Mouse (Mus musculus): ENCODE measurements around the gene Mrps18a. TPM values are rescaled to one million over a fixed set of nuclear protein-coding genes. Genes with fewer than 3 reads are reported as not detected.

Mrps18a gene
- polyA plus RNA-seq, 1 experiment: 71.7 TPM

DNA sequence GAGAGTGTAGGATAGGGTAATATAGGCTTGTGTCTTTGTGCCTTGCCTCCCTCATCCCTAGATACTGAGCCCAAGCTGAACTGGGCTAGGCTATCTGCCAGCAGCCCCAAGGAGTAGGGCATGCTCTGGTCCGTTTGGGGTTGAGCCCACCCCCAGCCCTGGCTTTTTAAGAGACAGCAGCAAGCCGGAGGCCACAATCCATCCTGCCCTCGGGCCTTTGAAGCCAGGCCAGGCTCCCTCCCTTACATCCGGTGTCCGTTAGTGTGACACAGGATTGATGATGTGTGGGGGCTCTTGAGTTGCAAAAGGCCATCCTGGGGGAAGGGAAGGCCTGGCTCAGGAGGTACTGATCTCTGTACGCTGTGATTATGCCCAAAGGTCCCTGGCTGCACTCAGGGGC is 15.8 kb downstream of the Mrps18a start:
- Histone ChIP-seq H3K9ac (ENCODE audit: low read depth, poor library complexity, severe bottlenecking) (no peak overlapping the region), H3K27ac (ENCODE audit: insufficient read depth, low read length) (no peak overlapping the region), H3K36me3 (ENCODE audit: control insufficient read depth, insufficient read depth, low read length, poor library complexity, severe bottlenecking) (peaks cover 25% of the 10 kb centered on the region), H3K9me3 (replicated peaks; ENCODE audit: control insufficient read depth, insufficient read depth, low read length, poor library complexity, severe bottlenecking) (no peaks in the 10 kb centered on the region), H3K27me3 (ENCODE audit: control insufficient read depth, insufficient read depth, low read length, poor library complexity, severe bottlenecking) (no peaks in the 10 kb centered on the region), H3K4me1 (ENCODE audit: control insufficient read depth, insufficient read depth, low read length) (peaks cover 2% of the 10 kb centered on the region), H3K4me3 (ENCODE audit: low read depth, low read length) (no peak overlapping the region)
- no peak for TF ChIP-seq POLR2A (IDR thresholded peaks at IDR 0.05; ENCODE audit: insufficient read depth, low read length)
- no peak for TF ChIP-seq EP300 (IDR thresholded peaks at IDR 0.05; ENCODE audit: insufficient read depth, low read depth, low read length)
- TF ChIP-seq CTCF (IDR thresholded peaks at IDR 0.05; ENCODE audit: low read depth, low read length): no peak

DNA sequence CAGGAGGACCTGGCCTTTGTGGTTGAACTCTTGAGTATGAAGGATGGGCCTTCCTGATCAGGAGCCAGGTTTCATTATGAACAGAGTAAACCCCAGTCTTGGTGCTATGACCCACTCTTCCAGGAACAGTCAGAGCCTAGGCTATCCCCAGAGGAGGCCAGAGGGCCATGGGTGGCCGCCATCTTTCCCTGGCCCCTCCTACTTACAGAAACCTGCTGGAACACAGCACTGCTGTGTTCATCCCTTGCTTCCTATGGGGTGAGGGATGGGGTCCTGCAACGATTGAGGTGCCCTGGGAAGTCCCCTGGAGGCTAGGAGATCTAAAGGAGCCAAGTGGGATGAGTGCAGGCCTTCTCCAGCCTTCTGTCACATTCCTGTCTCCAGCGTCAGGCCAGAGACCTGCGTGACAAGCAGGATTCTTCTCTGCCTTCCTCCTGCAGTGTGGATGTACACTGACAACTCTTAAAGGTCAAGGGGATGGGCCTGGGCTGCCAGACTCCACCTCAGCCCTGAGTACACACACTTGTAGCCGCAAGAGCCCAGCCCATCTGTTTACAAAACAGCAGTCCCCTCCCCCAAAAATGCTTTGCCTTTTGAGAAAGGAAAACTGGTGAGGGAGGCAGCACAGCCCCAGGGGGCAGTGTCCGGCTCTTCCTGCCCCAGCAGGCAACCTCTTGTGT is 17.2 kb downstream of the Mrps18a start:
- H3K9me3 ChIP-seq (replicated peaks; ENCODE audit: control insufficient read depth, insufficient read depth, low read length, poor library complexity, severe bottlenecking): no peaks in the 10 kb centered on the region
- H3K4me1 ChIP-seq (ENCODE audit: control insufficient read depth, insufficient read depth, low read length): peaks cover 2% of the 10 kb centered on the region
- no peak overlapping the region for H3K4me3 ChIP-seq (ENCODE audit: low read depth, low read length)
- TF ChIP-seq CTCF (IDR thresholded peaks at IDR 0.05; ENCODE audit: low read depth, low read length) (no peak), POLR2A (IDR thresholded peaks at IDR 0.05; ENCODE audit: insufficient read depth, low read length) (no peak), EP300 (IDR thresholded peaks at IDR 0.05; ENCODE audit: insufficient read depth, low read depth, low read length) (no peak)
- H3K27me3 ChIP-seq (ENCODE audit: control insufficient read depth, insufficient read depth, low read length, poor library complexity, severe bottlenecking): no peaks in the 10 kb centered on the region
- peaks cover 19% of the 10 kb centered on the region for H3K36me3 ChIP-seq (ENCODE audit: control insufficient read depth, insufficient read depth, low read length, poor library complexity, severe bottlenecking)
- H3K27ac ChIP-seq (ENCODE audit: insufficient read depth, low read length): no peak overlapping the region
- H3K9ac ChIP-seq (ENCODE audit: low read depth, poor library complexity, severe bottlenecking): no peak overlapping the region

DNA sequence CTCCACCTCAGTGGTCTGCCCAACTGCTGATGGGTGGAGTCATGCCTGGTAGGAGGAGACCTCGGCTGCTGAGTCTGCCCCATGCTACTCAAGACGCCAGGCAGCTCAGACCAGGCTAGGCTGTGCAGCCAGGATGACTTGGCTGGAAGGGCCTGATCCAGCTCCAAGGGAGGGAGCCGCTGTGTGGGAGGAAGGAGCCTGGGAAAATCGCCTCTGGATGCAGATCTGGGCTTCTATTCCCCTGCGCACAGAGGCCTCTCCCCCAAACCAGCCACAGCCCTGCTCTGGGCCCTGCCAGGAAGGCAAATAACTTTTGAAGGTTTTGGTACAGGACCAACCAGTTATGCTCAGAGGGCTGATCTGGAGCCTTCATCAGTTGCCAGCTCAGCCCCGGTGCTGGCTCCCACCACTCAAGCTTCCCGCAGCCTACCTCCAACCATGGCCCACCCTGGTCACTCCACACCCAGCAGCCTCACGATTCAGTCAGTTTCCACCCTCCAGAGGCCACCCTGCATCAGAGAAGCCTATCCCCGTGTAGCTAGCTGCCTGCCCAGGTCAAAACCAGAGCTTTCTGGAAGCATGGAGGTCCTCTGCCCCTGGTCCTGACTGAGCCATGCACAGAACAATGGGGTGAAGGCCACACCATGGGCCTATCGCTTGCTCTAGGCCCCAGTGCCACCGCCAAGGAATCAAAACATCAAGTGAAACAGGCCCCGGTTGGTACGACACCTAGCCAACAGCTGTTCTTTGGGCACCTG is 19.1 kb downstream of the Mrps18a start:
- H3K27me3 ChIP-seq (ENCODE audit: control insufficient read depth, insufficient read depth, low read length, poor library complexity, severe bottlenecking): no peaks in the 10 kb centered on the region
- no peak for TF ChIP-seq EP300 (IDR thresholded peaks at IDR 0.05; ENCODE audit: insufficient read depth, low read depth, low read length)
- H3K4me3 ChIP-seq (ENCODE audit: low read depth, low read length): no peak overlapping the region
- no peak overlapping the region for H3K27ac ChIP-seq (ENCODE audit: insufficient read depth, low read length)
- peaks cover 7% of the 10 kb centered on the region for H3K36me3 ChIP-seq (ENCODE audit: control insufficient read depth, insufficient read depth, low read length, poor library complexity, severe bottlenecking)
- H3K9ac ChIP-seq (ENCODE audit: low read depth, poor library complexity, severe bottlenecking): no peak overlapping the region
- peaks cover 2% of the 10 kb centered on the region for H3K4me1 ChIP-seq (ENCODE audit: control insufficient read depth, insufficient read depth, low read length)
- no peaks in the 10 kb centered on the region for H3K9me3 ChIP-seq (replicated peaks; ENCODE audit: control insufficient read depth, insufficient read depth, low read length, poor library complexity, severe bottlenecking)

DNA sequence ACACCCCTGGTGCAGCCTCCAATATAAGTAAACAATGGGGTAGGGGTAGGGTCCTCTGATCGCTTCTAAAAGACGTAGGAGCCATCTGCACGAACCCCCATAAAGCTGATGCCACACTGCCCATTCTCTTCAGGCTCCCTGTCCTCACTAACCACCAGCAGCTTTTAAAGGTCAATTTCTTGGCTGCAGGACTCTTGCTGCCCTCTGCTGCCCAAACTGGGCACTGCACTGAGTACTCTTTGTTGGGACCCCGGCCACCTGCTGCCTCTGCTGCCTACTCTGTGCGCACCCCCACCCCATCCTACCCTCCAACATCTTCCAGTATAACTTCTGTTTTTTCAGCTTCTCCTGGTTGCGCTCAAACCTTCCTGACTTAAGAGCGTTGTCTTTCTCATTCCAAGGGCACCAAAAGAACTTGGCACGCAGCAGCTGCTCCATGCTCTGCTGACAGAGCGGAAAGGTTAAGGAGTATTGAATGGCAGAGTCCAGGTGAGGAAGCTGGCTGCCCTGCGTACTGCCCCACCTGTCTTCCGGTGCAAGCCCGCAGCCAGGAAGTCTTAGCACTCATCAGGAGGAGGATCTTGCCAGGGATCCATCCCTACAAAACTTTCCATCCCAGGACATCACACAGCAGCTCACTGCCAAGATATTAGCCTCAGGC is 21.4 kb downstream of the Mrps18a start:
- Histone ChIP-seq H3K9me3 (replicated peaks; ENCODE audit: control insufficient read depth, insufficient read depth, low read length, poor library complexity, severe bottlenecking) (no peaks in the 10 kb centered on the region), H3K4me1 (ENCODE audit: control insufficient read depth, insufficient read depth, low read length) (peaks cover 2% of the 10 kb centered on the region), H3K27me3 (ENCODE audit: control insufficient read depth, insufficient read depth, low read length, poor library complexity, severe bottlenecking) (no peaks in the 10 kb centered on the region), H3K36me3 (ENCODE audit: control insufficient read depth, insufficient read depth, low read length, poor library complexity, severe bottlenecking) (no peaks in the 10 kb centered on the region), H3K4me3 (ENCODE audit: low read depth, low read length) (no peak overlapping the region), H3K27ac (ENCODE audit: insufficient read depth, low read length) (no peak overlapping the region), H3K9ac (ENCODE audit: low read depth, poor library complexity, severe bottlenecking) (no peak overlapping the region)
- TF ChIP-seq POLR2A (IDR thresholded peaks at IDR 0.05; ENCODE audit: insufficient read depth, low read length): no peak
- peak; percentile 91 for TF ChIP-seq CTCF (IDR thresholded peaks at IDR 0.05; ENCODE audit: low read depth, low read length)

DNA sequence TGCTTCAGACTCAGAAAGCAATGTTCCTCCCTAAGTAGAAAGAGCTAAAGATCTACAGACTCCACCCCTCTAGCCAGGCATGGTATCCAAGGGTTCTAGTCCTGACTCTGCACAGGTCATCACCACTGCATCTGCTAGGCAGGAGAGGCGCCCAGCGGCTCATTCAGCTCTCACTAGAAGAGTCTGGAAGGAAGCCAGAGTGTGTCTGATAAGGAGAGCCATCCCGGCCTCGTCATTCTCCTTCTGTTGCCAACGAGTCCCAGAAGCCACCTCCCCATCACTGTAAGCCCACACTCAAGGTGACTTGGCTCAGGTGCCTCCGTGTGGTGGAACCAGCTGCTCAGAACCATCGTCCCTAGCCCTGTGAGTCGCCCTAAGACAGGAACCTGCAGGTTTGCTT is 22.1 kb downstream of the Mrps18a start:
- Histone ChIP-seq H3K4me3 (ENCODE audit: low read depth, low read length) (no peak overlapping the region), H3K36me3 (ENCODE audit: control insufficient read depth, insufficient read depth, low read length, poor library complexity, severe bottlenecking) (no peaks in the 10 kb centered on the region), H3K27me3 (ENCODE audit: control insufficient read depth, insufficient read depth, low read length, poor library complexity, severe bottlenecking) (no peaks in the 10 kb centered on the region), H3K9me3 (replicated peaks; ENCODE audit: control insufficient read depth, insufficient read depth, low read length, poor library complexity, severe bottlenecking) (no peaks in the 10 kb centered on the region), H3K4me1 (ENCODE audit: control insufficient read depth, insufficient read depth, low read length) (peaks cover 2% of the 10 kb centered on the region), H3K9ac (ENCODE audit: low read depth, poor library complexity, severe bottlenecking) (no peak overlapping the region), H3K27ac (ENCODE audit: insufficient read depth, low read length) (no peak overlapping the region)
- TF ChIP-seq POLR2A (IDR thresholded peaks at IDR 0.05; ENCODE audit: insufficient read depth, low read length) (no peak), CTCF (IDR thresholded peaks at IDR 0.05; ENCODE audit: low read depth, low read length) (no peak), EP300 (IDR thresholded peaks at IDR 0.05; ENCODE audit: insufficient read depth, low read depth, low read length) (no peak)
